Mouse (Mus musculus) adrenal gland, postnatal 4 days (tissue): ENCODE data around the gene Apobr. TPM values are rescaled to one million over a fixed set of nuclear protein-coding genes. Genes with fewer than 3 reads are reported as not detected.

Experiments
- DNase-seq, 2 experiments: peaks; one replicate each; pipeline ENCODE4 v3.0.0; 2021 to 2022; ENCODE audit warnings: low spot score in 2 of 2, mixed read lengths in 2 of 2
- total RNA-seq, 2 experiments: library from RNA; stranded (reverse); gene quantifications; 2 replicates each; pipeline ENCODE4 v1.2.3; 2021

Gene Apobr
- total RNA-seq, 2 experiments from 2014 or later = 1.1 to 1.2 TPM

GRCm38 (mm10) chr7:126596414-126596813, 11.7 kb downstream of the Apobr start:
- DNase-seq = no peak

- DNase-seq = no peak
Observed at GRCm38 (mm10) chr7:126598919-126599318, 14.2 kb downstream of the Apobr start.

GRCm38 (mm10) chr7:126601896-126602295, 17.2 kb downstream of the Apobr start:
- no peak for DNase-seq

- no peak for DNase-seq
Observed at GRCm38 (mm10) chr7:126602650-126603049, 17.9 kb downstream of the Apobr start.

- no peak for DNase-seq
Observed at GRCm38 (mm10) chr7:126606611-126607010, 21.9 kb downstream of the Apobr start.

GRCm38 (mm10) chr7:126607064-126607463, 22.3 kb downstream of the Apobr start:
- no peak for DNase-seq

- DNase-seq = no peak
Observed at GRCm38 (mm10) chr7:126607796-126608195, 23.1 kb downstream of the Apobr start.

GRCm38 (mm10) chr7:126612736-126613135, 28.0 kb downstream of the Apobr start:
- DNase-seq = no peak

- no peak for DNase-seq
Observed at GRCm38 (mm10) chr7:126616707-126617106, 32.0 kb downstream of the Apobr start.

- no peak for DNase-seq
Observed at GRCm38 (mm10) chr7:126619559-126620275, 35.0 kb downstream of the Apobr start.

GRCm38 (mm10) chr7:126621452-126622359, 37.0 kb downstream of the Apobr start:
- DNase-seq = no peak

GRCm38 (mm10) chr7:126623381-126623780, 38.6 kb downstream of the Apobr start:
- DNase-seq = no peak

- DNase-seq = no peak
Observed at GRCm38 (mm10) chr7:126624774-126625173, 40.0 kb downstream of the Apobr start.

GRCm38 (mm10) chr7:126625369-126625768, 40.6 kb downstream of the Apobr start:
- DNase-seq = peak in 1 of 2 experiments; percentile 46

- no peak for DNase-seq
Observed at GRCm38 (mm10) chr7:126625807-126626600, 41.3 kb downstream of the Apobr start.

GRCm38 (mm10) chr7:126628111-126628510, 43.4 kb downstream of the Apobr start:
- no peak for DNase-seq

- DNase-seq = no peak
Observed at GRCm38 (mm10) chr7:126629915-126630314, 45.2 kb downstream of the Apobr start.

- no peak for DNase-seq
Observed at GRCm38 (mm10) chr7:126630824-126631518, 46.2 kb downstream of the Apobr start, which contains the start of gene Nupr1. Gene Nupr1, minus strand, starts transcription at chr7:126630861.

- no peak for DNase-seq
Observed at GRCm38 (mm10) chr7:126632478-126632877, 47.7 kb downstream of the Apobr start.

- DNase-seq = no peak
Observed at GRCm38 (mm10) chr7:126635375-126635774, 50.6 kb downstream of the Apobr start.
